Mouse (Mus musculus): ENCODE measurements around the gene Pank1. TPM values are rescaled to one million over a fixed set of nuclear protein-coding genes. Genes with fewer than 3 reads are reported as not detected.

The Pank1 gene
- total RNA-seq (2014; fragmentation: Nextera tagmentation) (8.8 and 28.1 TPM in 2 replicates), total RNA-seq (2017) (17.8 and 18.1 TPM in 2 replicates)

GRCm38 (mm10) chr19:34878603-34879541 lies at the start of gene Pank1:
Gene Pank1, minus strand, starts transcription at chr19:34879455.
- ATAC-seq (replicated peaks; ENCODE audit: low FRiP score, low TSS enrichment, poor library complexity, severe bottlenecking), result peak; percentile 60

GRCm38 (mm10) chr19:34922603-34922963 lies 43.3 kb upstream of the Pank1 start:
- ATAC-seq (replicated peaks; ENCODE audit: low FRiP score, low TSS enrichment, poor library complexity, severe bottlenecking), result no peak

GRCm38 (mm10) chr19:34921652-34922602 lies 42.7 kb upstream of the Pank1 start, which contains the start of gene Kif20b:
Gene Kif20b, plus strand, starts transcription at chr19:34922361.
- ATAC-seq (replicated peaks; ENCODE audit: low FRiP score, low TSS enrichment, poor library complexity, severe bottlenecking), result peak; percentile 96

- peak; percentile 49 for ATAC-seq (replicated peaks; ENCODE audit: low FRiP score, low TSS enrichment, poor library complexity, severe bottlenecking)
These were observed 42.0 kb upstream of the Pank1 start for GRCm38 (mm10) chr19:34921253-34921651.

- ATAC-seq (replicated peaks; ENCODE audit: low FRiP score, low TSS enrichment, poor library complexity, severe bottlenecking), result no peak
These were observed 41.3 kb upstream of the Pank1 start for GRCm38 (mm10) chr19:34920531-34920930.

- ATAC-seq (replicated peaks; ENCODE audit: low FRiP score, low TSS enrichment, poor library complexity, severe bottlenecking), result no peak
These were observed 40.8 kb upstream of the Pank1 start for GRCm38 (mm10) chr19:34920066-34920465.

- no peak for ATAC-seq (replicated peaks; ENCODE audit: low FRiP score, low TSS enrichment, poor library complexity, severe bottlenecking)
These were observed 33.1 kb upstream of the Pank1 start for GRCm38 (mm10) chr19:34912366-34912765.

- no peak for ATAC-seq (replicated peaks; ENCODE audit: low FRiP score, low TSS enrichment, poor library complexity, severe bottlenecking)
These were observed 27.5 kb upstream of the Pank1 start for GRCm38 (mm10) chr19:34906772-34907171.

- peak; percentile 55 for ATAC-seq (replicated peaks; ENCODE audit: low FRiP score, low TSS enrichment, poor library complexity, severe bottlenecking)
These were observed 26.2 kb upstream of the Pank1 start for GRCm38 (mm10) chr19:34905424-34905823.

GRCm38 (mm10) chr19:34904032-34904431 lies 24.8 kb upstream of the Pank1 start:
- ATAC-seq (replicated peaks; ENCODE audit: low FRiP score, low TSS enrichment, poor library complexity, severe bottlenecking), result no peak

GRCm38 (mm10) chr19:34901735-34902134 lies 22.5 kb upstream of the Pank1 start:
- ATAC-seq (replicated peaks; ENCODE audit: low FRiP score, low TSS enrichment, poor library complexity, severe bottlenecking), result no peak

GRCm38 (mm10) chr19:34901266-34901665 lies 22.0 kb upstream of the Pank1 start:
- ATAC-seq (replicated peaks; ENCODE audit: low FRiP score, low TSS enrichment, poor library complexity, severe bottlenecking), result no peak

GRCm38 (mm10) chr19:34898941-34899340 lies 19.7 kb upstream of the Pank1 start:
- ATAC-seq (replicated peaks; ENCODE audit: low FRiP score, low TSS enrichment, poor library complexity, severe bottlenecking), result no peak

GRCm38 (mm10) chr19:34897082-34897965 lies 18.1 kb upstream of the Pank1 start:
- no peak for ATAC-seq (replicated peaks; ENCODE audit: low FRiP score, low TSS enrichment, poor library complexity, severe bottlenecking)

GRCm38 (mm10) chr19:34895082-34895481 lies 15.8 kb upstream of the Pank1 start:
- no peak for ATAC-seq (replicated peaks; ENCODE audit: low FRiP score, low TSS enrichment, poor library complexity, severe bottlenecking)

GRCm38 (mm10) chr19:34891590-34891989 lies 12.3 kb upstream of the Pank1 start:
- ATAC-seq (replicated peaks; ENCODE audit: low FRiP score, low TSS enrichment, poor library complexity, severe bottlenecking), result no peak

GRCm38 (mm10) chr19:34890981-34891380 lies 11.7 kb upstream of the Pank1 start:
- no peak for ATAC-seq (replicated peaks; ENCODE audit: low FRiP score, low TSS enrichment, poor library complexity, severe bottlenecking)

- ATAC-seq (replicated peaks; ENCODE audit: low FRiP score, low TSS enrichment, poor library complexity, severe bottlenecking), result no peak
These were observed 7.1 kb upstream of the Pank1 start for GRCm38 (mm10) chr19:34886324-34886723.
